Mouse (Mus musculus) kidney, adult 18-20 months (tissue): ENCODE results near the gene Pknox2.

Experiments used
- DNase-seq: peaks from one replicate; pipeline ENCODE4 v3.0.0; 2021

Pknox2 gene

GRCm38 (mm10) chr9:37098600-37098999 is 48.6 kb downstream of the Pknox2 start:
- DNase-seq: no peak

- DNase-seq: no peak
Measured at GRCm38 (mm10) chr9:37094230-37094990, 52.8 kb downstream of the Pknox2 start.

- no peak for DNase-seq
Measured at GRCm38 (mm10) chr9:37093086-37093485, 54.1 kb downstream of the Pknox2 start.

GRCm38 (mm10) chr9:37089894-37090652 is 57.1 kb downstream of the Pknox2 start:
- no peak for DNase-seq

GRCm38 (mm10) chr9:37085370-37085769 is 61.8 kb downstream of the Pknox2 start:
- DNase-seq: no peak

GRCm38 (mm10) chr9:37082246-37082645 is 65.0 kb downstream of the Pknox2 start:
- DNase-seq: peak; percentile 33

GRCm38 (mm10) chr9:37080309-37080708 is 66.9 kb downstream of the Pknox2 start:
- DNase-seq: no peak

- DNase-seq: no peak
Measured at GRCm38 (mm10) chr9:37077063-37077418, 70.2 kb downstream of the Pknox2 start.

GRCm38 (mm10) chr9:37076386-37077062 is 70.7 kb downstream of the Pknox2 start:
- no peak for DNase-seq

GRCm38 (mm10) chr9:37075903-37076302 is 71.3 kb downstream of the Pknox2 start:
- no peak for DNase-seq

GRCm38 (mm10) chr9:37069391-37070312 is 77.6 kb downstream of the Pknox2 start:
- DNase-seq: no peak

- no peak for DNase-seq
Measured at GRCm38 (mm10) chr9:37067473-37067830, 79.8 kb downstream of the Pknox2 start.

- DNase-seq: no peak
Measured at GRCm38 (mm10) chr9:37066732-37067472, 80.3 kb downstream of the Pknox2 start.

- DNase-seq: no peak
Measured at GRCm38 (mm10) chr9:37061627-37062026, 85.6 kb downstream of the Pknox2 start.

- no peak for DNase-seq
Measured at GRCm38 (mm10) chr9:37054703-37055102, 92.5 kb downstream of the Pknox2 start.

GRCm38 (mm10) chr9:37053601-37054512 is 93.3 kb downstream of the Pknox2 start:
- peak; percentile 25 for DNase-seq

- no peak for DNase-seq
Measured at GRCm38 (mm10) chr9:37053041-37053440, 94.2 kb downstream of the Pknox2 start.

- no peak for DNase-seq
Measured at GRCm38 (mm10) chr9:37051669-37052068, 95.5 kb downstream of the Pknox2 start.

GRCm38 (mm10) chr9:37047490-37047889 is 99.7 kb downstream of the Pknox2 start:
- no peak for DNase-seq

GRCm38 (mm10) chr9:37045875-37046274 is 101.3 kb downstream of the Pknox2 start:
- DNase-seq: no peak

- DNase-seq: no peak
Measured at GRCm38 (mm10) chr9:37044165-37044564, 103.0 kb downstream of the Pknox2 start.
